Mouse (Mus musculus): ENCODE measurements around the gene 0610009B22Rik.

Gene 0610009B22Rik

DNA sequence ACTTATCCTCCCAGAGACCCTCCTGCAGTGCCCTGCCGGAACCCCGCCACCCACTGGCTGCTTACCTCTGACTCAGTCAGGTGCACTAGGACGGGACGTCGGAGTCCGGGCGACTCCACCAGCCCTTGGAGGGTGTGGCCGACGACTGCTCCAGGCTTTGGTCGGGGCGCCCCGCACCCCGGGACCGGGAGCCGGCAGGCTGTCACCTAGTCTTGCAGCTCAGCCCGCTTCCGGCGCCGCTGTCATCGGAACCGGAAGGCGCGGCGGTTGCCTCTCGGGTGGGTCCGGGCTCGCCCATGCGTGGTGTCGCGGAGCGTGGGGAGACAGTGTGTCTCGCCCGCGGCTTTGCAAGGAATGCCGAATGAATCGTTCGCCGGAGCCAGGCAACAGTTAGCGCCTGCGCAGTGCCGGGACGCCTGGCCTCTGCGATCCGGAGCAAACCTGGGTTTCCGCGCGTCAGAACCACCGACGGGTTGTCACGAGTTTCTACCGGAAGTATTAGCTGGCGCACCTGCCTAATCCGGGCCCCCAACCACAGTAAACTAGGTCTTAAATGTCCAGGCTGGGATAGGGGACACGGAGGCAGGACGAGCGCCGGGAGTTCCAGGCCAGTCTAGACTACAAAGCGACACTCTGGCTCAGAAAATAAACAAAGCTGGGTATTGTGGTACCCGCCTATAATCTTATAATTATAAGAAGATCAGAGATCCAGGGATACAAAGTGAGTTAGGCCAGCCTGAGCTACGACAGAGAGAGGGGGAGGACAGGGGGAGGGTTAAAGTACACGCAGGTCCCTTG, 53.0 kb downstream of the 0610009B22Rik start, which contains the start of gene Rmnd5b:
Gene Rmnd5b (minus strand): TSS at position 372 of the 798 bp plus-strand sequence.
- peak; percentile 90 to 94 for DNase-seq

Measured in kidney, postnatal 25 days (tissue).